In genomic region chr15:9572664-9573063, GRCm38 (mm10) we compare ENCODE assay signal across 22 mouse cellular contexts. TPM values are rescaled to one million over a fixed set of nuclear protein-coding genes. Genes with fewer than 3 reads are reported as not detected.
DNase-seq lines count a peak whose midpoint lies in the region; ATAC-seq and TF ChIP-seq lines count a peak whose summit lies in the region.
"Had no signal": no experiment of that assay in that cellular context is flagged by ENCODE, and none has a peak within 500 bp of the region (broad histone marks: within the 10 kb centered on the region; RNA-seq: fewer than 3 reads in every experiment).

No protein-coding gene starts in this region.

- H3K27me3 ChIP-seq in spleen, adult 2 months (ENCODE audit: control insufficient read depth, insufficient read depth, low read length): no peaks in the 10 kb centered on the region
- H3K27me3 ChIP-seq: embryonic facial prominence, embryonic 13.5 days; forebrain, embryonic 12.5 days; forebrain, embryonic 15.5 days; heart, embryonic 12.5 days; heart, embryonic 15.5 days; hindbrain, embryonic 13.5 days had no signal

- peaks cover 9% of the 10 kb centered on the region; the same call in 1 of the 2 replicates for H3K4me1 ChIP-seq in spleen, adult 2 months (ENCODE audit: control insufficient read depth, insufficient read depth, insufficient read length)
- H3K4me1 ChIP-seq: embryonic facial prominence, embryonic 10.5 days; embryonic facial prominence, embryonic 13.5 days; forebrain, embryonic 12.5 days; forebrain, embryonic 15.5 days; heart, embryonic 12.5 days; heart, embryonic 15.5 days; hindbrain, embryonic 10.5 days; hindbrain, embryonic 13.5 days had no signal

- TF ChIP-seq POLR2A in spleen, adult 2 months (IDR thresholded peaks at IDR 0.05; ENCODE audit: low read depth, low read length): no peak

- H3K36me3 ChIP-seq in spleen, adult 2 months (ENCODE audit: control insufficient read depth, insufficient read depth, low read length): no peaks in the 10 kb centered on the region
- H3K36me3 ChIP-seq: embryonic facial prominence, embryonic 10.5 days; embryonic facial prominence, embryonic 13.5 days; forebrain, embryonic 12.5 days; forebrain, embryonic 15.5 days; heart, embryonic 12.5 days; heart, embryonic 15.5 days; hindbrain, embryonic 10.5 days; hindbrain, embryonic 13.5 days had no signal

- DNase-seq in spleen, adult 2 months (ENCODE audit: low read depth in 1 of 2, low spot score in 2 of 2): no peak
- DNase-seq in spleen, adult 12 weeks (ENCODE audit: low spot score): no peak
- peak; percentile 64 for DNase-seq in naive thymus-derived CD4-positive, alpha-beta T cell, adult 2 months (ENCODE audit: low read depth)
- no peak for DNase-seq in yolk sac, embryonic 10.5 days (ENCODE audit: low spot score)
- DNase-seq in urinary bladder, postnatal 14 days (ENCODE audit: low spot score): no peak
- DNase-seq: cerebellum, adult 11-12 months; cerebellum, adult 8-10 months; cerebellum, postnatal 36 days; embryo, embryonic 11 days; gastrocnemius, postnatal 25 days; heart, postnatal 36 days had no signal

- H3K4me3 ChIP-seq in spleen, adult 2 months (ENCODE audit: extremely low read depth, insufficient read depth, insufficient read length): no peak overlapping the region
- H3K4me3 ChIP-seq: embryonic facial prominence, embryonic 10.5 days; embryonic facial prominence, embryonic 13.5 days; erythroblast, embryonic 14.5 days; forebrain, embryonic 12.5 days; forebrain, embryonic 15.5 days; heart, embryonic 12.5 days; heart, embryonic 15.5 days; hindbrain, embryonic 10.5 days; hindbrain, embryonic 13.5 days had no signal

- no peak for TF ChIP-seq CTCF in spleen, adult 2 months (IDR thresholded peaks at IDR 0.05; ENCODE audit: extremely low read depth, insufficient read depth, insufficient read length, insufficient replicate concordance)

- WGBS in spleen, adult 2 months: 69% methylated on average over 7 of the region's 7 CpGs

- ATAC-seq in activated CD4-positive, CD25-positive, alpha-beta regulatory T cell, adult 4 months: peak; percentile 22
- ATAC-seq: forebrain, embryonic 15.5 days; hindbrain, embryonic 16.5 days had no signal

- peak overlapping the region; percentile 61 for H3K27ac ChIP-seq in spleen, adult 2 months (ENCODE audit: insufficient read depth, low read length)
- H3K27ac ChIP-seq: embryonic facial prominence, embryonic 10.5 days; embryonic facial prominence, embryonic 13.5 days; forebrain, embryonic 12.5 days; forebrain, embryonic 15.5 days; heart, embryonic 15.5 days; hindbrain, embryonic 10.5 days; hindbrain, embryonic 13.5 days had no signal

RNA-seq across cellular contexts. Expression of gene Il7r, which starts 42.7 kb away (rescaled TPM):
- 7.5 and 9.6 TPM in 2 replicates for polyA plus RNA-seq in spleen, adult 2 months (2012; rRNA removed)
- 100 to 1,000 TPM; 118 to 316 TPM for polyA plus RNA-seq in activated CD4-positive, CD25-positive, alpha-beta regulatory T cell, adult 4 months (2017; shearing (Covaris generic))
- polyA plus RNA-seq: embryonic facial prominence, embryonic 10.5 days; embryonic facial prominence, embryonic 13.5 days; forebrain, embryonic 12.5 days; forebrain, embryonic 15.5 days; hindbrain, embryonic 10.5 days; hindbrain, embryonic 13.5 days; hindbrain, embryonic 16.5 days had no signal

Comparison
In these comparisons a context has a peak if more than half of its experiments do, and no peak if none do; other contexts are left out.
1. RNA of gene Il7r, which starts 42.7 kb away (polyA plus RNA-seq): 118 to 316 TPM in activated CD4-positive, CD25-positive, alpha-beta regulatory T cell, adult 4 months; 7.5 to 9.6 TPM in spleen, adult 2 months; every median in the first group is over 10 times any median in the second.